Mouse (Mus musculus) heart, embryonic 12.5 days (tissue): ENCODE measurements around the gene Shh. TPM values are rescaled to one million over a fixed set of nuclear protein-coding genes. Genes with fewer than 3 reads are reported as not detected.

Source experiments
- ATAC-seq: fragments of 200-750 bp; cut with Nextera tagmentation; 2 replicates; pipeline ENCODE4 v1.8.0; 2017; ENCODE audit warnings: moderate TSS enrichment, moderate library complexity; ENCODE audit not compliant: insufficient number of reproducible peaks, low FRiP score
- H3K27ac ChIP-seq: fragments of 300-500 bp; sonication (generic); 2 replicates; pipeline ENCODE4 v1.5.1; 2016; ENCODE audit warnings: mild to moderate bottlenecking, moderate library complexity; ENCODE audit not compliant: poor library complexity, severe bottlenecking
- H3K27me3 ChIP-seq: fragments of 300-500 bp; sonication (generic); replicated peaks from 2 replicates; pipeline ENCODE4 v1.6.1; 2016; ENCODE audit warnings: mild to moderate bottlenecking, moderate library complexity
- H3K36me3 ChIP-seq: fragments of 300-500 bp; sonication (generic); 2 replicates; pipeline ENCODE4 v1.6.1; 2016; ENCODE audit warnings: mild to moderate bottlenecking, moderate library complexity
- H3K4me1 ChIP-seq: fragments of 300-500 bp; sonication (generic); replicated peaks from 2 replicates; pipeline ENCODE4 v1.6.1; 2016; ENCODE audit warnings: mild to moderate bottlenecking
- H3K4me2 ChIP-seq: fragments of 300-500 bp; sonication (generic); 2 replicates; pipeline ENCODE4 v1.6.1; 2016; ENCODE audit warnings: mild to moderate bottlenecking, moderate library complexity
- H3K4me3 ChIP-seq: fragments of 300-500 bp; sonication (generic); 2 replicates; pipeline ENCODE4 v1.5.1; 2016; ENCODE audit warnings: mild to moderate bottlenecking
- H3K9ac ChIP-seq: fragments of 300-500 bp; sonication (generic); 2 replicates; pipeline ENCODE4 v1.6.1; 2016; ENCODE audit warnings: mild to moderate bottlenecking, moderate library complexity
- H3K9me3 ChIP-seq: fragments of 300-500 bp; sonication (generic); replicated peaks from 2 replicates; pipeline ENCODE4 v1.6.1; 2016; ENCODE audit warnings: mild to moderate bottlenecking, moderate library complexity
- WGBS: fragments of 180-500 bp; shearing (Covaris S2); methylation state at CpG from one replicate; pipeline ENCODE4 v1.1.7; 2016; 5-methylcytosine and 5-hydroxymethylcytosine counted together
- polyA plus RNA-seq: library from polyadenylated mRNA; unstranded; fragments of >200 nt; fragmentation: Nextera tagmentation; extraction: Ambion mirVana; gene quantifications from 2 replicates; pipeline ENCODE4 v1.2.1, GENCODE M21; 2016

The Shh gene
- polyA plus RNA-seq, 1 experiment from 2014 or later = 0.09 TPM

DNA sequence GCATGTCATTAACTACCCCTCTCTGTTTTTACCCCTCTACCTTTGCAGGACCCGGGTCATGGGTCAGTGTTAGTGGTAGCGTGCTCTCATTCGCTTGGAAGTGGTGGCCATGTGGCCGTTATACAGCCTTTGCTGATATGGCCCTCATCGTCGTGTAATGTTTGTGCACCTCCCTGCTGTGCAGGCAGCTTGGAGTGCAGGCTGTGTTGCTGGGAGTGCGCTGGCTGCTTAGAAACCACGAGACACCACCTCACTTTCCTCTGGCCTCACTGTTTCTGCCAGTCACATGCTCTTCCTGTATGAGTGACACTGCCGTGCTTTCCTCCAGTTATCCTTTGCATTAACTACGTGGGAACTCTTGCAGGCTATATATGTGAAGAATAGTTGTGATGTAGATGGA, 48.3 kb downstream of the Shh start:
- Histone ChIP-seq H3K4me1 (no peaks in the 10 kb centered on the region), H3K27ac (no peak overlapping the region), H3K27me3 (no peaks in the 10 kb centered on the region), H3K9me3 (no peaks in the 10 kb centered on the region), H3K4me3 (no peak overlapping the region), H3K9ac (no peak overlapping the region), H3K4me2 (no peak overlapping the region), H3K36me3 (peaks cover 60% of the 10 kb centered on the region)
- WGBS = 87% methylated on average over 10 of the region's 10 CpGs
- ATAC-seq = no peak

DNA sequence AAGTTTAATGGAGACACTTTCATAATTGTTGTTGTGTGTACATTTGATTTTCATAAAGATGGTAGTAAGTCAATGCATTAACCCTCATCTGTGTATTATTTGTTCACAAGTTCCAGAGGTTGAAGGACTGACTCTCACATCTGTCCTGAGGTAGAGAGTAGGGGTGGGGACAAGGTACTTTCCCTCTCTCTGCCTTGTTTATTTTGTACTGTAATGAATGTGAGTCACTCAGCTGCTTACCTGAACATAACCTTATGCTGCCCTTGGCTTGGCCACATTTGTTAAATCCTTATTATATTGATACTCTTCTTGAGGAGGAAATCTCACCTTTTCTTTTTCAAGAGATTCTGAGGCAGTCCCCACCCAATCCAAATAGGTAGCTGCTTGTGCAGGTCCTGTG, 51.0 kb downstream of the Shh start:
- Histone ChIP-seq H3K4me1 (no peaks in the 10 kb centered on the region), H3K27ac (no peak overlapping the region), H3K27me3 (no peaks in the 10 kb centered on the region), H3K9ac (no peak overlapping the region), H3K36me3 (peaks cover 85% of the 10 kb centered on the region), H3K9me3 (no peaks in the 10 kb centered on the region), H3K4me2 (no peak overlapping the region), H3K4me3 (no peak overlapping the region)
- ATAC-seq = no peak

DNA sequence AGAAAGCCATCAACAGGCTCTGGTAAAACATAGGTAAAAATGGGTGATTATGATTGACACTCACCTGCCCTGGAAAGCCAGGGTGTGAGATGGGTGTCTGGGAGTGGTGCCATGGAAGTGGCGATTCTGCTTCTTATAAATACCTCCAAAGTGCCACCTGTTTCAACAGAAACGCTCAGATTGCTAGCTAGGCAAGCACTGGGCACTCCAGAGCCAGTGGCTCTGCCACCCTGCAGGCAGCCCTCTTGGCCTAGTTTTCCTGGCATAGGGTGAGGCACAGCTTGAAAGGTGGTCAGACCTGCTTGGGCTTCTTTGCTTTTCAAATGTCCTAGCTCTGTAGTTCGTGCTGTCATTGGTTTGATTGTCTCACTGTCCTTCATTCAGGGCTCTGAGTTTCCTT, 53.0 kb downstream of the Shh start:
- Histone ChIP-seq H3K27me3 (no peaks in the 10 kb centered on the region), H3K4me2 (no peak overlapping the region), H3K36me3 (peaks cover 89% of the 10 kb centered on the region), H3K9me3 (no peaks in the 10 kb centered on the region), H3K9ac (no peak overlapping the region), H3K4me1 (no peaks in the 10 kb centered on the region), H3K27ac (no peak overlapping the region), H3K4me3 (no peak overlapping the region)
- 93% methylated on average over 3 of the region's 3 CpGs for WGBS
- ATAC-seq = no peak

DNA sequence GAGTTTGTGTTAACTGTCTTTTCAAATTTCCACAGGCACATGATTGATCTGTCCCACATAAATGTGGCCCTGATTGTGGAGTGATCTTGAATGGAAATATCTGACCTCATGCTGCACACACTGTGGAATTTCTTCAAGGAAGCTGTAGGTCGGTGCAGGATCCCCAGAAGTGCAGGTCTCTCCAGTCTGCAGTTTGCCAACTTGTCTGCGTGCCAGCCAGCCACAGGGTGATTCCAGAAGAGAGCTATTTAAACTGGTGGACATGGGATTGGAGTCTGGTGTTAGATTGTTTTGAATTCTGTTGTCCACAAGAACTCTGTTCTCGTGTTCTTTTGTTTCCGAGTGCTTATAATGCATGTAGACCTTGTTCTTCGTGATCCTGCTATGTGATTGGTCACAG, 53.5 kb downstream of the Shh start:
- Histone ChIP-seq H3K36me3 (peaks cover 90% of the 10 kb centered on the region), H3K27ac (no peak overlapping the region), H3K4me3 (no peak overlapping the region), H3K4me1 (no peaks in the 10 kb centered on the region), H3K9ac (no peak overlapping the region), H3K4me2 (no peak overlapping the region), H3K27me3 (no peaks in the 10 kb centered on the region), H3K9me3 (no peaks in the 10 kb centered on the region)
- 90% methylated on average over 5 of the region's 5 CpGs for WGBS
- no peak for ATAC-seq

DNA sequence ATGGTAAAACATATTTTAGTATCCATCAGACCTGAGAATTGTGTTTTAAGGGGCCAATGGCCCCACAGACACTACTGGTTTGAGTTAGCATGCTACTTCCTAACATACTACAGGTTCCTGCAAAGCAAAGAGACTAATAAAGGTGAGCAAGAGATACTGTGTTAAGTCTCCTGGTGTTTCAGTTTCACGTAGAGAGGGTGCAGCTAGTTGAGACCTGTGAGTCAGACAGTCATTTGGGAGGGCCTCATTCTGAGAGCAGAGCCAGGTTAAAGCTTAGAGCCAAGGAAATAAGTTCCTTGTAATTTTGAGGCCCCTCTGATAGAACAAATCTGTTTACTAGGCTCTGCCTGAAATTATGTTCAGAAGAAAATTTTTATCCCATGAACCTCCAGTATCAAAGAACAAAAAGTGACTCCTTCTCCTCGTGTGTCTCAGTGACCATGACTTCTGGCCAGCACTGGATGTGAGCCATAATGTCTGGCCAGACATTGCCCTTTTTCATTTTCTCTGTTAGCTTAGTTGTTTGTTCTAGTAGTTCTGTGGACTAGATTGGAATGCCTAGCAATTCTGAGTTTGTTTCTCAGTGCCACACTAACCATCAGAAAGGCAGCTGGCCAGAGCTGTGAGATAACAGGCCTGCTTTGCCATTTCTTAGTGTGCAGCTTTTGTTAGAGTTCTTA, 54.9 kb downstream of the Shh start:
- no peaks in the 10 kb centered on the region for H3K27me3 ChIP-seq
- no peaks in the 10 kb centered on the region for H3K4me1 ChIP-seq
- no peak overlapping the region for H3K27ac ChIP-seq
- H3K4me3 ChIP-seq = no peak overlapping the region
- H3K36me3 ChIP-seq = peaks cover 84% of the 10 kb centered on the region
- WGBS = 85% methylated on average over 2 of the region's 2 CpGs
- no peak for ATAC-seq
- H3K9me3 ChIP-seq = no peaks in the 10 kb centered on the region
- no peak overlapping the region for H3K4me2 ChIP-seq
- no peak overlapping the region for H3K9ac ChIP-seq

Other genes starting within 250 kb of the Shh start
- 0.10 and 0.12 TPM in 2 replicates for gene Cnpy1, start 221.4 kb downstream of the Shh start, polyA plus RNA-seq
- gene Rbm33, start 150.1 kb downstream of the Shh start, polyA plus RNA-seq = 14.2 and 16.8 TPM in 2 replicates